Mouse (Mus musculus) megakaryocyte, embryonic 14.5 days (primary cell): ENCODE results near the gene Gkap1.

Experiments
- FLI1 ChIP-seq: IDR thresholded peaks from 2 replicates; pipeline ENCODE4 v1.6.1; 2012; ENCODE audit warnings: low read length, inconsistent platforms, mixed read lengths
- GATA1 ChIP-seq: IDR thresholded peaks from 3 replicates; pipeline ENCODE4 v1.6.1; 2012; ENCODE audit warnings: mixed read lengths, low read length, inconsistent platforms, borderline replicate concordance

DNA sequence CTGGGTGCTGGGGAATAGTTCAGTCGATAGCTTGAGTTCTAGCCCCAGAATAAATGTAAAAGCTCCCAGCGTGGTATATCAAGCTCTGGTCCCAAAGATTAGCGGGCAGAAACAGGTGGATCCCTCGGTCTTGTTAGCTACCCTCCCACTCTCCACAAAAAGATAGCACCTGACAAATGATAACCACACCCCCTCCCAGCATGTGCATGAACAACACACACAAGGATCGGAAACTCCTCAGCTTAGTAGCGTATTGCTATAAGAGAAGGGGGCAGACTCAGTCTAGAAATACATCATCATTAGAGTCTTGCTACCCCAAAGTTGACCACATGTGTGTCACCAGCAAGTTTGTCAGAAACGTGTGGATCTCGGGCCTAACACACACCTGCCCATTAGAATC, at the start of gene Gkap1:
- TF ChIP-seq GATA1 (no peak), FLI1 (no peak)
